8 mouse cellular contexts compared by ENCODE assay signal in the genomic region with DNA sequence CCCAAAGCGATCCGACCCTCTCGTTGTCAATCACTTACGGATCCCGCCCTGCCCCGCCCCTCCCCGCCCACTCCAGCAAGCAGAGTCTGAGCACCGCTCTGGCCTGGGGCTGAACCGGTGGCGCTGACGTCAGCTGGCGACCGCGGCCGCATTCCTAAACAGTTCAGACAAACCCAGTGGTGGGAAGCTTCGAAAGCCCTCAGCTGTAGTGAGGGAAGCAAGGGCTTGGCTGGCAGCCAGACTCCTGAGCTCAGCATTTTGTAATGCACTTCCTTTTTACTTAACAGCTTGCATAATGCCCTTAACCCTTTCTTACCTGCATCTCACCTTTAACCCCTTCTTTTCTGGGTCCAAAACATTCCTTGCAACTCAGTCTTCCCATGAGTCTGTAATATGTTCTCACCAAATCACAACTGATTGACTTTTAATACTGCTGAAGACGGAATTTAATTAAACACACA.
DNase-seq lines count a peak whose midpoint lies in the region; ATAC-seq and TF ChIP-seq lines count a peak whose summit lies in the region.

No protein-coding gene starts in this region.

- H3K27ac ChIP-seq in heart, embryonic 12.5 days (ENCODE audit: poor library complexity, severe bottlenecking), result no peak overlapping the region
- H3K27ac ChIP-seq in kidney, embryonic 16.5 days (ENCODE audit: low read length), result 0 out of 2 replicates have a peak overlapping the region, but pooled peaks have one; percentile 20

- no peak overlapping the region for H3K4me3 ChIP-seq in C2C12 (ENCODE audit: insufficient read depth, poor library complexity, severe bottlenecking)
- peak overlapping the region; percentile 25 for H3K4me3 ChIP-seq in heart, embryonic 12.5 days
- H3K4me3 ChIP-seq in kidney, embryonic 16.5 days (ENCODE audit: low read length), result peak overlapping the region; percentile 42

- DNase-seq in brain, embryonic 14.5 days (ENCODE audit: low read depth), result peak; percentile 98
- peak; percentile 63 for DNase-seq in fat pad, adult 2 months (ENCODE audit: extremely low read depth, low read depth, low spot score)
- peak; percentile 89 for DNase-seq in liver
- peak; percentile 93 for DNase-seq in monocyte, adult 2 months (ENCODE audit: low read depth in 1 of 2, low spot score in 2 of 2)
- peak; percentile 50 to 65 for DNase-seq in spleen, postnatal 14 days (ENCODE audit: low spot score in 2 of 2)

- H3K27me3 ChIP-seq in C2C12 (ENCODE audit: control insufficient read depth, insufficient read depth, insufficient read length), result no peaks in the 10 kb centered on the region
- no peaks in the 10 kb centered on the region for H3K27me3 ChIP-seq in heart, embryonic 12.5 days (replicated peaks)
- H3K27me3 ChIP-seq in kidney, embryonic 16.5 days (ENCODE audit: insufficient read depth, low read length), result no peaks in the 10 kb centered on the region

- no peak for TF ChIP-seq POLR2A in brain, embryonic 14.5 days (IDR thresholded peaks at IDR 0.05; ENCODE audit: borderline replicate concordance, extremely low read depth, insufficient read depth, insufficient read length, poor library complexity, severe bottlenecking)

- H3K9ac ChIP-seq in heart, embryonic 12.5 days, result no peak overlapping the region
- H3K9ac ChIP-seq in kidney, embryonic 16.5 days (replicated peaks; ENCODE audit: low read length), result no peak overlapping the region

- peaks cover 6% of the 10 kb centered on the region for H3K79me3 ChIP-seq in C2C12 (ENCODE audit: low read depth)

- H3K9me3 ChIP-seq in heart, embryonic 12.5 days (replicated peaks), result no peaks in the 10 kb centered on the region
- no peaks in the 10 kb centered on the region for H3K9me3 ChIP-seq in kidney, embryonic 16.5 days (ENCODE audit: low read length)

- H3ac ChIP-seq in C2C12 (ENCODE audit: control insufficient read depth, insufficient read length, low read depth), result no peak overlapping the region

- H3K4me2 ChIP-seq in heart, embryonic 12.5 days, result peak overlapping the region; percentile 51
- peak overlapping the region; percentile 47 for H3K4me2 ChIP-seq in kidney, embryonic 16.5 days (replicated peaks; ENCODE audit: low read depth, low read length)

- peaks cover 38% of the 10 kb centered on the region for H3K4me1 ChIP-seq in heart, embryonic 12.5 days (replicated peaks)
- H3K4me1 ChIP-seq in kidney, embryonic 16.5 days (ENCODE audit: insufficient read depth, low read length), result peaks cover 37% of the 10 kb centered on the region

- H3K36me3 ChIP-seq in C2C12 (ENCODE audit: control insufficient read depth, insufficient read depth), result no peaks in the 10 kb centered on the region
- no peaks in the 10 kb centered on the region for H3K36me3 ChIP-seq in heart, embryonic 12.5 days
- no peaks in the 10 kb centered on the region for H3K36me3 ChIP-seq in kidney, embryonic 16.5 days (ENCODE audit: insufficient read depth, low read length)

- H3K79me2 ChIP-seq in C2C12 (ENCODE audit: control insufficient read depth, insufficient read depth), result no peaks in the 10 kb centered on the region

- 2% methylated on average over 17 of the region's 17 CpGs for WGBS in heart, embryonic 12.5 days
- 2% methylated on average over 17 of the region's 17 CpGs for whole genome bisulfite sequencing in kidney, embryonic 16.5 days

- peak; percentile 99 for ATAC-seq in heart, embryonic 12.5 days (ENCODE audit: insufficient number of reproducible peaks, low FRiP score)
- ATAC-seq in kidney, embryonic 16.5 days (ENCODE audit: low FRiP score, low TSS enrichment), result peak; percentile 100

- no peak for TF ChIP-seq CTCF in C2C12 (IDR thresholded peaks at IDR 0.05; ENCODE audit: control insufficient read depth, insufficient read depth, insufficient read length)
- TF ChIP-seq CTCF in brain, embryonic 14.5 days (IDR thresholded peaks at IDR 0.05; ENCODE audit: borderline replicate concordance, extremely low read depth, insufficient read depth, insufficient read length), result no peak

TF ChIP-seq in C2C12, 6 proteins besides CTCF, POLR2A, EP300 and RAD21:
- TF ChIP-seq MAX (IDR thresholded peaks at IDR 0.05) (no peak), CEBPB (IDR thresholded peaks at IDR 0.05; ENCODE audit: low read depth) (peak; percentile 68)
